Mouse (Mus musculus) bone marrow macrophage, adult 2 months (primary cell): ENCODE measurements around the gene Sstr3. TPM values are rescaled to one million over a fixed set of nuclear protein-coding genes. Genes with fewer than 3 reads are reported as not detected.

Experiments
- H3K27ac ChIP-seq: 2 replicates; pipeline ENCODE4 v1.5.1; 2012; ENCODE audit warnings: low read depth, low read length; ENCODE audit not compliant: insufficient read depth
- H3K4me1 ChIP-seq: 2 replicates; pipeline ENCODE4 v1.6.1; 2012; ENCODE audit warnings: low read length; ENCODE audit not compliant: control insufficient read depth, insufficient read depth
- H3K4me3 ChIP-seq: 2 replicates; pipeline ENCODE4 v1.5.1; 2012; ENCODE audit warnings: mild to moderate bottlenecking, low read length, moderate library complexity; ENCODE audit not compliant: insufficient read depth
- CTCF ChIP-seq: IDR thresholded peaks from 2 replicates; pipeline ENCODE4 v1.5.1; 2012; ENCODE audit warnings: low read depth, mild to moderate bottlenecking, low read length, moderate library complexity
- POLR2A ChIP-seq: IDR thresholded peaks from 2 replicates; pipeline ENCODE4 v1.6.1; 2012; ENCODE audit warnings: mild to moderate bottlenecking, low read depth, low read length, borderline replicate concordance
- polyA plus RNA-seq: library from polyadenylated mRNA; stranded (reverse); fragments of >200 nt; gene quantifications from 2 replicates; pipeline ENCODE4 v1.2.4, GENCODE M21; 2012; ENCODE audit not compliant: missing spikeins, insufficient read depth, insufficient read length

Gene Sstr3
- polyA plus RNA-seq, 1 experiment, result not detected

- TF ChIP-seq POLR2A (no peak), CTCF (no peak)
- no peak overlapping the region for H3K4me3 ChIP-seq
- no peak overlapping the region for H3K27ac ChIP-seq
- peaks cover 18% of the 10 kb centered on the region for H3K4me1 ChIP-seq
Observed at GRCm38 (mm10) chr15:78559141-78559979, 14.9 kb upstream of the Sstr3 start.

DNA sequence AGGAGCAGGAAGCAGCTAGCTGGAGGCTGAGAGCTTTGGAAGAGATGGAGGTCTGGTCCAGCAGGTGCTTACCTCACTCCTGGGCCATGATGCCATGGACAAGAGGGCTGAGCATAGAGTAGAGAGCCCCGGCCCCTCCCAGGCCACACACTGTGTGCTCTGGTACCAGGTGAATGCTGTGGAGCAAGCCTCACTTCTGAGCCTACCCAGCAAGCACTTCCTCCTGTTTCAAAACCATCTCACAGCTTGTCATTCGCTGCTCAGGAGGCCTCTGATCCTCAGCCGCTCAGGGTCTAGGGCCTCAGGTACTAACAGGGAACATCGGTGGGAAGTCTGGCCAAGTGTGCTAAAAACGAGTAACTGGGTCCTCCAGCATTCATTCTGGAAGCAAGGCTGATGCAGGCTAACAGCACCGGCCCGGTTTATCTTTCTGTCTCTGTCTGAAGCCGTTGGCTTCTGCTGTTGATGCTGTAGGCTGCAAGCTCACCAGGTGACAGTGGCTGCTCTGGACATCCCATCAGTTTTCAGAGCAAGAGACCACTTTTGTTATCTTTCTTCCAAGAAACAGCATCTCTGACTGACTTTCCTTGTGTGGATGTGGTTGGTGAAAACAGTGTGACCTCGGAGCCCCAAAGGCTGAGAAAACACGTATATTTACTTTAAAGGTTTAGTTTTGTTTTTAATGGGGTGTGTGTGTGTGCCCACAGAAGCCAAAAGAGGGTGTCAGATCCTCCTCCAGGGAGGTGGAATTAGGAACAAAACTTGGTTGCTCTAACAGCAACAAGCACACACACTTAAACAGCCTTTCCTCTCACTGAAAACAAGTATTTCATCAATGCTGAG lies 13.4 kb upstream of the Sstr3 start:
- TF ChIP-seq CTCF (no peak), POLR2A (no peak)
- Histone ChIP-seq H3K4me1 (peaks cover 12% of the 10 kb centered on the region), H3K27ac (no peak overlapping the region), H3K4me3 (no peak overlapping the region)

DNA sequence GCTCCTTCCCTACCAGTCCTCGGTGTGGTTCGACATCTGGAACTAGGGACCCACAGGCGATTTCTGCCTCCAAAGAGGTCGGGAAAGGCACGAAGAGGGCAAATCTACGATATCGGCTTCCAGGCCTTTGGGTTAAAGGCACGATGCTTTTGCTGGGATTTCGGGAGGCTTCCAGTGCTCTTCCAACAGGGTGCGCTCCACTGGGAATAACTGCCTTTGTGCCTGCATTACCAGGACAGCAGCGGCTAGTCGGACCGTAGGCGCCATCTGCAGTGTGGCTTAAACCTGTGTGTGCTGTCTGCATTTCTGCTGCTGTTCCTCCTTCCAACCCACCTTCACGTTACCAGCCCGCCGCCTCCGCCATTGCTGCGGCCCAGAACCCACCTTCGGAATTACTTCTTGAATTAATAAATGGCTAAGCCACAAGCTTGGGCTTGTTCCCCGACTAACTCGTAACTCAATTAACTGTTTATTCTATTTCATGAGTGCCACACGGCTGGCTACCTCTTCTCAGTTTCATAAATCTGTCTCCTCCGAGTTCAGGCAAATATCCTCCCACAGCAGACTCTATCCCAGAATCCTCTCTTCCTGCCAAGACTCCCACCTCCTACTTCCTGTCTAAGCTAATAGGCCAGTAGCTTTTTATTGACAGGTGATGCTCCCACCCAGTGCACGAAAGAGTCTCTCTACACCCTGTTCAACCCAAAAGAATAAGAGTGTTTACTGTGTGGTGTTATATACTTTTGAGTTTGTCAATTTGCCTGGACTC lies 10.2 kb upstream of the Sstr3 start:
- no peak for TF ChIP-seq CTCF
- Histone ChIP-seq H3K4me1 (peaks cover 12% of the 10 kb centered on the region), H3K27ac (no peak overlapping the region), H3K4me3 (no peak overlapping the region)

DNA sequence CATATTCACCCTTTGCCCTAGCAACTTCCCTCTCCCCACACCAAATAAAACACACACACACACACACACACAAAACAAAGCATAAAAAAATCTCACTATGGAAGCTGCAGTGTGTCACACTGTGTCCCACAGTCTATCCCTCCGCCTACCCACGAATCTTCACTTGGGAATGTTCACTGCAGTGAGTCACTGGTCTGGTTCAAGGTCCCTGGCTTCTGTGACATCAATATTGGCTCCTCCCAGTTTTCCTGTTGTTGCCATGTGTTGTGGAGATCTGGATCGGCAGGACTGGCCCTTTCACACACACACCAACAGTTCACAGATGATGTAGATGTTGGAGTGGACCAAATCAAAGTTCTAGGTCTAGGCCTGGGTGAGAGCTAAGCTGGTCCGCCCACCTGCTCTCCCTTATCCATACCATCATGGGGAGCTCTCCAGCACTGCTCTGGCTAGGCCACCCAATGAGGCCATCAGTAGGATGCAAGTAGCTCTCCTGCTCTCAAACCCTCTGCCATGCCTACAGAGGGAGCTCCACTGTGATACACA lies 4.8 kb upstream of the Sstr3 start:
- Histone ChIP-seq H3K4me3 (no peak overlapping the region), H3K27ac (no peak overlapping the region), H3K4me1 (peaks cover 2% of the 10 kb centered on the region; the same call in 1 of the 2 replicates)
- no peak for TF ChIP-seq POLR2A
- no peak for TF ChIP-seq CTCF

- no peak overlapping the region for H3K27ac ChIP-seq
- H3K4me3 ChIP-seq, result no peak overlapping the region
- no peak for TF ChIP-seq CTCF
- TF ChIP-seq POLR2A, result no peak
- H3K4me1 ChIP-seq, result peaks cover under 1% of the 10 kb centered on the region; the same call in 1 of the 2 replicates
Observed at GRCm38 (mm10) chr15:78548711-78549110, 4.2 kb upstream of the Sstr3 start.

DNA sequence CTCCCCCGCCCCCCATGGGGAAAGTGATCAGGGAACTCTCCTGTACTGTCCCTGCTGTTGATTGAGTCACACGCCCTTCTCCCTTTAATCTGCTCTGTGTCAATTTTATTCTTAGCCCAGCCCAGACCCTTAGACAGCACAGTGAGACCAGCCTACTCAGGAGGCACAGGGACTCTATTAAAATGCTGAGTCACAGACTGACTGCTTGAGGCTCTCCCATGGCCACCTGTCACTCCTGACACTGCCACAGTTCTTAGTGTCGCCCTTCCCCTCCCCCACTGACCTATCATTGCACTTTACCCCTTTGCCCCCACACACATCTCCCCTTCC lies 3.8 kb upstream of the Sstr3 start:
- H3K4me1 ChIP-seq, result no peaks in the 10 kb centered on the region
- H3K4me3 ChIP-seq, result no peak overlapping the region
- H3K27ac ChIP-seq, result no peak overlapping the region
- TF ChIP-seq POLR2A (no peak), CTCF (no peak)

GRCm38 (mm10) chr15:78547415-78548335 lies 3.2 kb upstream of the Sstr3 start:
- H3K4me1 ChIP-seq, result no peaks in the 10 kb centered on the region

DNA sequence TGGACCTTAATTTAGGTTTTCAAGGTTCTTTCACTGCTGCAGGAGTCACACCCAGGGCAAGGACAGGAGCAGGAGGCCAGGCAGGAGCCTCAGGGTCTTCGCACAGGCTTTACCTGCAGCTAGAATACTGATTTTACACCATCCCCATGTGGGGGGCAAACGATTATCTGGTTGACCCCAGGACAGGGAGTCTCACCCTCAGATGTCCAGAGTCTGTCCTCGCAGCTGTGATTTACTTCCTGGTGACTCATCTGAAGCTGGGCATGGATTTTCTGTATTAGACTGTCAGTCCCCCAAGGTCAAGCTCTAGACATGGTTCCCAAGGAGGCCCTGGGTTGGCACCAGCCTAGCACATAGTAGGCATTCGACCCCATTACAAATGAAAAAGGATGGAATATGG lies 1.6 kb upstream of the Sstr3 start:
- TF ChIP-seq CTCF (no peak), POLR2A (no peak)
- Histone ChIP-seq H3K4me1 (no peaks in the 10 kb centered on the region), H3K4me3 (no peak overlapping the region), H3K27ac (no peak overlapping the region)

More at GRCm38 (mm10) chr15:78547415-78548335, 3.2 kb upstream of the Sstr3 start:
- H3K4me3 ChIP-seq, result no peak overlapping the region
- H3K27ac ChIP-seq, result no peak overlapping the region
- TF ChIP-seq POLR2A (no peak), CTCF (no peak)

DNA sequence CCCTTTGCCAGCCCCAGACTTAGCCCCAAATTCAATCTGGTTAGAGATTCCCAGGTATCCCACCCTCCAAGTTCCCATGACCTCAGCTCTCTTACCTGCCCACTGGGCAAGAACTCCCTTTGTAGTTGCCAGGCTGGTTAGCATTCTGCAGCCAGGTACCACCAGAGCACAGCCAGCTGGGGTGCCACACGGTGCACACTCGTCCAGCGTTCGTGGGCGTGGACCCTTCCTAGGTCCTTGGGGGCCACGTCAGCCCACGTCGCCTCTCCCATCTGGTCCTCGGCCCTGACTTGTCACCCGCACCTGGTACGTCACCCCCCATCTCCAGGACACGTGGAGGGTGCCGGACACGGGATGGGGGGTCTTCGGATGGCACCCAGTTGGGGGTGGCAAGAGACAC lies 444 bp downstream of the Sstr3 start:
- H3K4me1 ChIP-seq, result no peaks in the 10 kb centered on the region
- TF ChIP-seq CTCF (no peak), POLR2A (no peak)
- H3K27ac ChIP-seq, result no peak overlapping the region
- no peak overlapping the region for H3K4me3 ChIP-seq
